Mouse (Mus musculus) thymus, postnatal 10 days (tissue): ENCODE measurements around the gene Zc3h8.

Experiments used
- DNase-seq, 2 experiments: peaks; one replicate each; pipeline ENCODE4 v3.0.0; 2021; ENCODE audit warnings: low spot score in 2 of 2

The Zc3h8 gene

GRCm38 (mm10) chr2:128890661-128891335 lies 53.1 kb downstream of the Zc3h8 start:
- DNase-seq, result no peak

- DNase-seq, result no peak
Measured at GRCm38 (mm10) chr2:128887866-128888550, 55.9 kb downstream of the Zc3h8 start.

- DNase-seq, result no peak
Measured at GRCm38 (mm10) chr2:128885225-128885811, 58.6 kb downstream of the Zc3h8 start.

- DNase-seq, result peak in 1 of 2 experiments; percentile 20
Measured at GRCm38 (mm10) chr2:128881236-128881635, 62.6 kb downstream of the Zc3h8 start.
